ENCODE assay signal across 35 mouse cellular contexts in the genomic region with DNA sequence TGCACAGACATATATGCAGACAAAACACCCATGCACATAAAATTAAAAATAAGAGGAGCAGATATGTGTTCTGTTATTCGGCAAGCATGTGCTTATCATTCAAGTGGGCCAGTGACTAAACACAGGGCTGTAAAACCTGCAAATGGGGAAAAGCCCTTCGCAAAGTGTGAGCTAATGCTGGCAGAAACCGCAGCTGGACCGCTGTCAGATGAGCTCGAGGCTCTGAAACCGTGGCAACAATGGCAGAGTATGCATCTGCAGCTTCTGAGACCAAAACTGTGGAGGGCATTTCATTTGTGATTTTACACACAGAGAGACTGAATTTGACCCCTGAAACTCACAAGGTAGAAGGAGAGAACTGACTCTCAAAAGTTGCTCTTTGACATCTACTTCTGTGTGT. TPM values are rescaled to one million over a fixed set of nuclear protein-coding genes. Genes with fewer than 3 reads are reported as not detected.
DNase-seq lines count a peak whose midpoint lies in the region; ATAC-seq and TF ChIP-seq lines count a peak whose summit lies in the region.
"Had no signal": no experiment of that assay in that cellular context is flagged by ENCODE, and none has a peak within 500 bp of the region (broad histone marks: within the 10 kb centered on the region; RNA-seq: fewer than 3 reads in every experiment).

No protein-coding gene starts in this region.

- in situ Hi-C loops in CH12.LX (cut with MboI; ENCODE audit: low pct_ligation_motif_present, low pct_unique_long_range_greater_than_20kb, low sequenced_read_pairs): no loop called here

- peak overlapping the region; percentile 8; the same call in 1 of the 2 replicates for H3K4me2 ChIP-seq in CH12.LX (ENCODE audit: insufficient read depth, low read depth, poor library complexity, severe bottlenecking)
- H3K4me2 ChIP-seq in embryonic facial prominence, embryonic 13.5 days: no peak overlapping the region
- H3K4me2 ChIP-seq in limb, embryonic 14.5 days (replicated peaks; ENCODE audit: low read depth, low read length, severe bottlenecking): no peak overlapping the region
- H3K4me2 ChIP-seq: forebrain, embryonic 13.5 days; heart, embryonic 15.5 days; hindbrain, embryonic 14.5 days; lung, embryonic 14.5 days; midbrain, embryonic 15.5 days; neural tube, embryonic 13.5 days had no signal

- TF ChIP-seq EP300 in CH12.LX (IDR thresholded peaks at IDR 0.05; ENCODE audit: low read length): no peak

- H3K9me3 ChIP-seq in heart, embryonic 10.5 days: no peaks in the 10 kb centered on the region
- no peaks in the 10 kb centered on the region for H3K9me3 ChIP-seq in CH12.LX (replicated peaks; ENCODE audit: low read length)
- H3K9me3 ChIP-seq in embryonic facial prominence, embryonic 13.5 days: no peaks in the 10 kb centered on the region
- H3K9me3 ChIP-seq in limb, embryonic 14.5 days (ENCODE audit: control insufficient read depth, low read length): no peaks in the 10 kb centered on the region
- H3K9me3 ChIP-seq in forebrain, embryonic 10.5 days: no peaks in the 10 kb centered on the region
- H3K9me3 ChIP-seq: forebrain, embryonic 13.5 days; heart, embryonic 15.5 days; megakaryocyte, embryonic 14.5 days; midbrain, embryonic 15.5 days; neural tube, embryonic 13.5 days had no signal

- no peak for TF ChIP-seq RAD21 in CH12.LX (IDR thresholded peaks at IDR 0.05; ENCODE audit: low read depth, low read length)

- no peaks in the 10 kb centered on the region for H3K36me3 ChIP-seq in heart, embryonic 10.5 days
- no peaks in the 10 kb centered on the region for H3K36me3 ChIP-seq in CH12.LX (replicated peaks in 1 of 2; ENCODE audit: control insufficient read depth in 1 of 2, insufficient read depth in 1 of 2, low read length in 1 of 2)
- H3K36me3 ChIP-seq in embryonic facial prominence, embryonic 13.5 days: no peaks in the 10 kb centered on the region
- H3K36me3 ChIP-seq in limb, embryonic 14.5 days (ENCODE audit: control insufficient read depth, insufficient read depth, low read length): no peaks in the 10 kb centered on the region
- H3K36me3 ChIP-seq in forebrain, embryonic 10.5 days (replicated peaks): no peaks in the 10 kb centered on the region
- H3K36me3 ChIP-seq: heart, embryonic 15.5 days; midbrain, embryonic 15.5 days; neural tube, embryonic 13.5 days had no signal

- WGBS in heart, embryonic 10.5 days: 75% methylated on average over 6 of the region's 6 CpGs
- WGBS in embryonic facial prominence, embryonic 13.5 days: 56% methylated on average over 6 of the region's 6 CpGs
- WGBS in limb, embryonic 14.5 days: 37% methylated on average over 6 of the region's 6 CpGs
- WGBS in forebrain, embryonic 10.5 days: 79% methylated on average over 6 of the region's 6 CpGs

- peaks cover 4% of the 10 kb centered on the region; the same call in 1 of the 2 replicates for H3K4me1 ChIP-seq in heart, embryonic 10.5 days
- H3K4me1 ChIP-seq in CH12.LX (ENCODE audit: control insufficient read depth in 1 of 2, insufficient read depth in 2 of 2): peaks cover 5 to 15% of the 10 kb centered on the region in 2 experiments; a peak in 3 of 4 replicates
- peaks cover 32% of the 10 kb centered on the region for H3K4me1 ChIP-seq in embryonic facial prominence, embryonic 13.5 days
- H3K4me1 ChIP-seq in limb, embryonic 14.5 days (ENCODE audit: control insufficient read depth, insufficient read depth, low read length): peaks cover 8% of the 10 kb centered on the region; the same call in 1 of the 2 replicates
- peaks cover 5% of the 10 kb centered on the region for H3K4me1 ChIP-seq in forebrain, embryonic 10.5 days

- dilution Hi-C loops in CH12.LX (cut with MboI; ENCODE audit: extremely low pct_ligation_motif_present, extremely low pct_unique_long_range_greater_than_20kb, low sequenced_read_pairs): no loop called here

- TF ChIP-seq CTCF in CH12.LX (conservative IDR thresholded peaks at IDR 0.05 in 1 of 2, IDR thresholded peaks at IDR 0.05 in 1 of 2; ENCODE audit: low read depth in 2 of 2, low read length in 2 of 2): no peak

- TF ChIP-seq POLR2A in CH12.LX (IDR thresholded peaks at IDR 0.05; ENCODE audit: low read depth, low read length): no peak
- no peak for TF ChIP-seq POLR2A in limb, embryonic 14.5 days (IDR thresholded peaks at IDR 0.05; ENCODE audit: borderline replicate concordance, extremely low read depth, insufficient read depth, insufficient read length)

- H3K9ac ChIP-seq in CH12.LX (ENCODE audit: insufficient read depth, low read depth): no peak overlapping the region
- H3K9ac ChIP-seq in embryonic facial prominence, embryonic 13.5 days: no peak overlapping the region
- no peak overlapping the region for H3K9ac ChIP-seq in limb, embryonic 14.5 days (ENCODE audit: low read depth, low read length, severe bottlenecking)
- H3K9ac ChIP-seq: forebrain, embryonic 13.5 days; heart, embryonic 15.5 days; hindbrain, embryonic 14.5 days; liver, embryonic 14.5 days; lung, embryonic 14.5 days; midbrain, embryonic 15.5 days; neural tube, embryonic 13.5 days had no signal

- DNase-seq in heart, adult 11 months: peak; percentile 79
- DNase-seq in heart, embryonic 10.5 days (ENCODE audit: low spot score): no peak
- peak; percentile 6 for DNase-seq in CH12.LX (ENCODE audit: extremely low read depth)
- DNase-seq in limb, embryonic 14.5 days (ENCODE audit: low spot score): no peak
- no peak for DNase-seq in frontal cortex, adult 2 months (ENCODE audit: extremely low spot score in 1 of 2, low spot score in 1 of 2)
- no peak for DNase-seq in forebrain, embryonic 10.5 days (ENCODE audit: extremely low spot score, low spot score)
- DNase-seq in left cerebral cortex, postnatal 4 days: no peak
- DNase-seq: adrenal gland, postnatal 10 days; B cell, adult 2 months; cerebellum, adult 8-10 months; cerebellum, postnatal 36 days; gastrocnemius, postnatal 14 days; heart, postnatal 36 days; kidney, adult 2 months; kidney, postnatal 25 days; layer of hippocampus, adult 9-11 months; lung, postnatal 36 days; right cerebral cortex, adult 18-20 months had no signal

- no peak for ATAC-seq in embryonic facial prominence, embryonic 13.5 days (ENCODE audit: insufficient number of reproducible peaks, insufficient read depth, low FRiP score, low TSS enrichment, low read depth)
- no peak for ATAC-seq in limb, embryonic 14.5 days (ENCODE audit: low FRiP score, low read depth)
- ATAC-seq: forebrain, embryonic 13.5 days; midbrain, embryonic 15.5 days had no signal

- H3K27ac ChIP-seq in heart, embryonic 10.5 days: no peak overlapping the region
- no peak overlapping the region for H3K27ac ChIP-seq in CH12.LX (ENCODE audit: insufficient read depth, low read depth)
- peak overlapping the region; percentile 71 for H3K27ac ChIP-seq in embryonic facial prominence, embryonic 13.5 days
- peak overlapping the region; percentile 55; the same call in 1 of the 2 replicates for H3K27ac ChIP-seq in limb, embryonic 14.5 days (replicated peaks; ENCODE audit: low read depth, low read length)
- H3K27ac ChIP-seq in forebrain, embryonic 10.5 days: no peak overlapping the region
- H3K27ac ChIP-seq: forebrain, embryonic 13.5 days; heart, embryonic 15.5 days; hindbrain, embryonic 14.5 days; liver, embryonic 14.5 days; midbrain, embryonic 15.5 days; neural tube, embryonic 13.5 days had no signal

- H3K4me3 ChIP-seq in heart, embryonic 10.5 days: no peak overlapping the region
- H3K4me3 ChIP-seq in CH12.LX (replicated peaks in 1 of 3; ENCODE audit: low read depth in 2 of 3, low read length in 2 of 3, poor library complexity in 1 of 3): no peak overlapping the region
- H3K4me3 ChIP-seq in embryonic facial prominence, embryonic 13.5 days: no peak overlapping the region
- H3K4me3 ChIP-seq in limb, embryonic 14.5 days (replicated peaks; ENCODE audit: low read length): no peak overlapping the region
- H3K4me3 ChIP-seq in forebrain, embryonic 10.5 days: no peak overlapping the region
- H3K4me3 ChIP-seq: erythroblast, embryonic 14.5 days; forebrain, embryonic 13.5 days; heart, embryonic 15.5 days; megakaryocyte, embryonic 14.5 days; midbrain, embryonic 15.5 days; neural tube, embryonic 13.5 days had no signal

- no peaks in the 10 kb centered on the region for H3K27me3 ChIP-seq in heart, embryonic 10.5 days (ENCODE audit: insufficient read depth, poor library complexity, severe bottlenecking)
- H3K27me3 ChIP-seq in CH12.LX (replicated peaks): peaks cover 39% of the 10 kb centered on the region
- no peaks in the 10 kb centered on the region for H3K27me3 ChIP-seq in embryonic facial prominence, embryonic 13.5 days
- H3K27me3 ChIP-seq in limb, embryonic 14.5 days (ENCODE audit: control insufficient read depth, insufficient read depth, low read length): no peaks in the 10 kb centered on the region
- H3K27me3 ChIP-seq in forebrain, embryonic 10.5 days (ENCODE audit: poor library complexity, severe bottlenecking): no peaks in the 10 kb centered on the region
- H3K27me3 ChIP-seq: forebrain, embryonic 13.5 days; heart, embryonic 15.5 days; midbrain, embryonic 15.5 days; neural tube, embryonic 13.5 days had no signal

- H3K79me2 ChIP-seq in CH12.LX (replicated peaks; ENCODE audit: control insufficient read depth, extremely low read depth, insufficient read depth, poor library complexity, severe bottlenecking): no peaks in the 10 kb centered on the region

- intact Hi-C loops in left cerebral cortex, postnatal 4 days (cut with DNase I): no loop called here

RNA-seq across cellular contexts. Expression of gene Ilvbl, which starts 3.7 kb away (rescaled TPM):
- 41.3 and 43.1 TPM in 2 replicates for polyA plus RNA-seq in heart, embryonic 10.5 days (2016; fragmentation: Nextera tagmentation; extraction: Ambion mirVana)
- total RNA-seq in CH12.LX (2012; rRNA removed): 18.2 and 21.2 TPM in 2 replicates
- 11.7 and 16.0 TPM in 2 replicates for total RNA-seq in CH12.LX (2014; rRNA removed)
- 20.4 and 20.5 TPM in 2 replicates for polyA plus RNA-seq in CH12.LX (2012; ENCODE audit: insufficient read length, low read depth)
- polyA plus RNA-seq in embryonic facial prominence, embryonic 13.5 days (2015; fragmentation: Nextera tagmentation; extraction: Ambion mirVana): 60.4 and 62.9 TPM in 2 replicates
- polyA plus RNA-seq in limb, embryonic 14.5 days (2012; rRNA removed): 52.5 and 64.0 TPM in 2 replicates
- 45.8 and 49.4 TPM in 2 replicates for polyA plus RNA-seq in limb, embryonic 14.5 days (2014; fragmentation: Nextera tagmentation; extraction: Ambion mirVana)
- 41.4 and 44.3 TPM in 2 replicates for polyA plus RNA-seq in frontal cortex, adult 2 months (2012; rRNA removed)
- 33.0 and 33.3 TPM in 2 replicates for polyA plus RNA-seq in forebrain, embryonic 10.5 days (2016; fragmentation: Nextera tagmentation; extraction: Ambion mirVana)
- 10 to 100 TPM; 30.0 to 39.9 TPM for total RNA-seq in left cerebral cortex, postnatal 4 days (2021)

RNA-seq across cellular contexts. Expression of gene Syde1, which starts 21.3 kb away (rescaled TPM):
- polyA plus RNA-seq in heart, embryonic 10.5 days (2016; fragmentation: Nextera tagmentation; extraction: Ambion mirVana): 12.2 and 13.3 TPM in 2 replicates
- total RNA-seq in CH12.LX (2012; rRNA removed): not detected in 2 replicates
- not detected in 2 replicates for total RNA-seq in CH12.LX (2014; rRNA removed)
- not detected in 2 replicates for polyA plus RNA-seq in CH12.LX (2012; ENCODE audit: insufficient read length, low read depth)
- 22.4 and 22.6 TPM in 2 replicates for polyA plus RNA-seq in embryonic facial prominence, embryonic 13.5 days (2015; fragmentation: Nextera tagmentation; extraction: Ambion mirVana)
- polyA plus RNA-seq in limb, embryonic 14.5 days (2012; rRNA removed): 49.2 and 60.9 TPM in 2 replicates
- 24.4 and 29.0 TPM in 2 replicates for polyA plus RNA-seq in limb, embryonic 14.5 days (2014; fragmentation: Nextera tagmentation; extraction: Ambion mirVana)
- 7.3 and 8.2 TPM in 2 replicates for polyA plus RNA-seq in frontal cortex, adult 2 months (2012; rRNA removed)
- 13.3 and 14.8 TPM in 2 replicates for polyA plus RNA-seq in forebrain, embryonic 10.5 days (2016; fragmentation: Nextera tagmentation; extraction: Ambion mirVana)
- total RNA-seq in left cerebral cortex, postnatal 4 days (2021): 1 to 10 TPM; 4.1 to 4.7 TPM
- total RNA-seq: MEL had no signal

RNA-seq across cellular contexts. Expression of gene Olfr1357, which starts 47.5 kb away (rescaled TPM):
- not detected in 2 replicates for polyA plus RNA-seq in heart, embryonic 10.5 days (2016; fragmentation: Nextera tagmentation; extraction: Ambion mirVana)
- not detected in 2 replicates for total RNA-seq in CH12.LX (2012; rRNA removed)
- total RNA-seq in CH12.LX (2014; rRNA removed): not detected in 2 replicates
- not detected in 2 replicates for polyA plus RNA-seq in CH12.LX (2012; ENCODE audit: insufficient read length, low read depth)
- not detected in 2 replicates for polyA plus RNA-seq in embryonic facial prominence, embryonic 13.5 days (2015; fragmentation: Nextera tagmentation; extraction: Ambion mirVana)
- polyA plus RNA-seq in limb, embryonic 14.5 days (2012; rRNA removed): not detected in 2 replicates
- polyA plus RNA-seq in limb, embryonic 14.5 days (2014; fragmentation: Nextera tagmentation; extraction: Ambion mirVana): not detected in 2 replicates
- 0.08 and 0.11 TPM in 2 replicates for polyA plus RNA-seq in frontal cortex, adult 2 months (2012; rRNA removed)
- not detected in 2 replicates for polyA plus RNA-seq in forebrain, embryonic 10.5 days (2016; fragmentation: Nextera tagmentation; extraction: Ambion mirVana)
- not detected for total RNA-seq in left cerebral cortex, postnatal 4 days (2021)
- total RNA-seq: adrenal gland, postnatal 10 days; gastrocnemius, postnatal 14 days; heart, adult 8-10 months; heart, postnatal 36 days; left cerebral cortex, adult 18-20 months; left cerebral cortex, postnatal 36 days; MEL had no signal
- polyA plus RNA-seq: erythroblast, embryonic 14.5 days; forebrain, embryonic 13.5 days; heart, embryonic 15.5 days; hindbrain, embryonic 14.5 days; intestine, embryonic 14.5 days; kidney, adult 2 months; liver, embryonic 14.5 days; lung, embryonic 14.5 days; midbrain, embryonic 15.5 days; neural tube, embryonic 13.5 days; stomach, embryonic 16.5 days had no signal

RNA-seq across cellular contexts. Expression of gene Olfr1358, which starts 53.2 kb away (rescaled TPM):
- polyA plus RNA-seq in heart, embryonic 10.5 days (2016; fragmentation: Nextera tagmentation; extraction: Ambion mirVana): not detected in 2 replicates
- total RNA-seq in CH12.LX (2012; rRNA removed): not detected in 2 replicates
- not detected in 2 replicates for total RNA-seq in CH12.LX (2014; rRNA removed)
- not detected in 2 replicates for polyA plus RNA-seq in CH12.LX (2012; ENCODE audit: insufficient read length, low read depth)
- polyA plus RNA-seq in embryonic facial prominence, embryonic 13.5 days (2015; fragmentation: Nextera tagmentation; extraction: Ambion mirVana): not detected in 2 replicates
- not detected in 2 replicates for polyA plus RNA-seq in limb, embryonic 14.5 days (2012; rRNA removed)
- not detected in 2 replicates for polyA plus RNA-seq in limb, embryonic 14.5 days (2014; fragmentation: Nextera tagmentation; extraction: Ambion mirVana)
- polyA plus RNA-seq in frontal cortex, adult 2 months (2012; rRNA removed): not detected in 2 replicates
- polyA plus RNA-seq in forebrain, embryonic 10.5 days (2016; fragmentation: Nextera tagmentation; extraction: Ambion mirVana): not detected in 2 replicates
- not detected for total RNA-seq in left cerebral cortex, postnatal 4 days (2021)
- total RNA-seq: adrenal gland, postnatal 10 days; gastrocnemius, postnatal 14 days; heart, adult 8-10 months; heart, postnatal 36 days; left cerebral cortex, adult 18-20 months; left cerebral cortex, postnatal 36 days; MEL had no signal
- polyA plus RNA-seq: erythroblast, embryonic 14.5 days; forebrain, embryonic 13.5 days; heart, embryonic 15.5 days; hindbrain, embryonic 14.5 days; intestine, embryonic 14.5 days; kidney, adult 2 months; liver, embryonic 14.5 days; lung, embryonic 14.5 days; midbrain, embryonic 15.5 days; neural tube, embryonic 13.5 days; stomach, embryonic 16.5 days; thymus, postnatal 0 days had no signal

Comparison
In these comparisons a context has a peak if more than half of its experiments do, and no peak if none do; other contexts are left out.
1. DNase-seq: peak in heart, adult 11 months (single experiment) and CH12.LX (single experiment); none in heart, embryonic 10.5 days (single experiment), limb, embryonic 14.5 days (single experiment), frontal cortex, adult 2 months (0 of 2), forebrain, embryonic 10.5 days (single experiment) and left cerebral cortex, postnatal 4 days (single experiment).
2. H3K27ac ChIP-seq: peak in embryonic facial prominence, embryonic 13.5 days (single experiment) and limb, embryonic 14.5 days (single experiment); none in heart, embryonic 10.5 days (single experiment), CH12.LX (single experiment) and forebrain, embryonic 10.5 days (single experiment).